Mouse (Mus musculus) myocyte (in vitro differentiated cells): ENCODE measurements around the gene Adcy6.
A peak's percentile ranks its signal among the peaks of the same experiment; 100 is the strongest.

Source experiments
- MAX ChIP-seq: IDR thresholded peaks from one replicate; pipeline ENCODE4 v1.6.1; 2011; ENCODE audit warnings: low read depth, mild to moderate bottlenecking, control low read depth
- MYOD1 ChIP-seq, 3 experiments: IDR thresholded peaks; one replicate each; pipeline ENCODE4 v1.6.1; 2011; ENCODE audit warnings: control low read depth in 2 of 3, low read depth in 2 of 3, mild to moderate bottlenecking in 2 of 3, moderate library complexity in 1 of 3; ENCODE audit not compliant: insufficient read length in 2 of 3, control insufficient read depth in 1 of 3

- TF ChIP-seq MAX (no peak), MYOD1 (IDR thresholded peaks at IDR 0.05; ENCODE audit: control insufficient read depth in 1 of 3, insufficient read length in 2 of 3, low read depth in 2 of 3) (peak in 2 of 3 experiments; percentile 51 to 52)
Measured at GRCm38 (mm10) chr15:98633822-98634470, 24.1 kb upstream of the Adcy6 start.
